Mouse (Mus musculus) lung, embryonic 16.5 days (tissue): ENCODE measurements at regions not wholly inside any gene's neighbourhood (a gene's known extent, or its start where the extent isn't known, plus 50 kb on each side); places are given as distances from the start of the nearest gene placed in this dataset.
"Not testable (repeated sequence)": the region's sequence is repeated elsewhere in the genome, so short reads cannot be mapped to it uniquely, and the experiment has no call there.

Experiments
- ATAC-seq: fragments of 200-750 bp; cut with Nextera tagmentation; 2 replicates; pipeline ENCODE4 v1.8.0; 2017; ENCODE audit warnings: low read depth, mild to moderate bottlenecking, moderate library complexity
- H3K27ac ChIP-seq: fragments of 300-500 bp; sonication (generic); 2 replicates; pipeline ENCODE4 v1.5.1; 2014; ENCODE audit warnings: mild to moderate bottlenecking, control low read depth, low read length
- H3K27me3 ChIP-seq: fragments of 300-500 bp; sonication (generic); 2 replicates; pipeline ENCODE4 v1.6.1; 2014; ENCODE audit warnings: low read depth, low read length, mixed read lengths; ENCODE audit not compliant: control insufficient read depth, insufficient read depth
- H3K36me3 ChIP-seq: fragments of 300-500 bp; sonication (generic); 2 replicates; pipeline ENCODE4 v1.6.1; 2014; ENCODE audit warnings: low read length; ENCODE audit not compliant: control insufficient read depth, insufficient read depth
- H3K4me1 ChIP-seq: fragments of 300-500 bp; sonication (generic); replicated peaks from 2 replicates; pipeline ENCODE4 v1.6.1; 2014; ENCODE audit warnings: low read length, mixed read lengths; ENCODE audit not compliant: control insufficient read depth, insufficient read depth
- H3K4me2 ChIP-seq: fragments of 300-500 bp; sonication (generic); 2 replicates; pipeline ENCODE4 v1.6.1; 2014; ENCODE audit warnings: low read depth, low read length, control low read depth
- H3K4me3 ChIP-seq: fragments of 300-500 bp; sonication (generic); 2 replicates; pipeline ENCODE4 v1.5.1; 2014; ENCODE audit warnings: mild to moderate bottlenecking, low read length, control low read depth
- H3K9ac ChIP-seq: fragments of 300-500 bp; sonication (generic); 2 replicates; pipeline ENCODE4 v1.6.1; 2014; ENCODE audit warnings: low read length, control low read depth
- H3K9me3 ChIP-seq: fragments of 300-500 bp; sonication (generic); 2 replicates; pipeline ENCODE4 v1.6.1; 2016; ENCODE audit warnings: low read length; ENCODE audit not compliant: control insufficient read depth
- WGBS: fragments of 180-500 bp; shearing (Covaris S2); extraction: QIAGEN DNeasy Blood & Tissue Kit; methylation state at CpG from one replicate; pipeline ENCODE4 v1.1.7; 2014; 5-methylcytosine and 5-hydroxymethylcytosine counted together

GRCm38 (mm10) chr12:109747201-109747600, 147.1 kb upstream of the Rtl1 start:
- ATAC-seq: no peak
- 61% methylated on average over 5 of the region's 5 CpGs for WGBS
- Histone ChIP-seq H3K36me3 (peaks cover 3% of the 10 kb centered on the region; the same call in 1 of the 2 replicates), H3K27me3 (no peaks in the 10 kb centered on the region), H3K9ac (no peak overlapping the region), H3K27ac (no peak overlapping the region), H3K4me2 (no peak overlapping the region), H3K4me3 (no peak overlapping the region), H3K9me3 (no peaks in the 10 kb centered on the region), H3K4me1 (peaks cover 18% of the 10 kb centered on the region; the same call in 1 of the 2 replicates)

DNA sequence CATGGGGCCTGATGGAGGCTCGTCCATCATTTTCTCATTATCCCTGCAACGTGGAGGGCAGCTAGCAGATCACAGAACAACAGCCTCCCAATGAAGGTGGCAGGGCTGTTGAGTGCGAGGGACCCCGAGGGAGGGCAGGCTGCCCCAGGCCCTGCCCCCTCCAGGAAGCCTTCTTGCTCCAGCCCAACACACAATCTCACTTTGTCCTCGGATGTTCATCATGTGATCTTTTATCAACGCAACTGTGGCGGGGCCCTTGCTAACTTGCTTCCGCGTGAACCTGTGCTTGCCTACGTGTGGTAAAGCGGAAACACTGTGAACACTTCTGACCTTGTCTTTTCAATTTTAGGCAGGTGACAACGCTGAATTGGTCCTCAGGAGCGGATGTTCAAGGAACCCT, 147.6 kb upstream of the Rtl1 start:
- no peak for ATAC-seq
- H3K27me3 ChIP-seq: no peaks in the 10 kb centered on the region

DNA sequence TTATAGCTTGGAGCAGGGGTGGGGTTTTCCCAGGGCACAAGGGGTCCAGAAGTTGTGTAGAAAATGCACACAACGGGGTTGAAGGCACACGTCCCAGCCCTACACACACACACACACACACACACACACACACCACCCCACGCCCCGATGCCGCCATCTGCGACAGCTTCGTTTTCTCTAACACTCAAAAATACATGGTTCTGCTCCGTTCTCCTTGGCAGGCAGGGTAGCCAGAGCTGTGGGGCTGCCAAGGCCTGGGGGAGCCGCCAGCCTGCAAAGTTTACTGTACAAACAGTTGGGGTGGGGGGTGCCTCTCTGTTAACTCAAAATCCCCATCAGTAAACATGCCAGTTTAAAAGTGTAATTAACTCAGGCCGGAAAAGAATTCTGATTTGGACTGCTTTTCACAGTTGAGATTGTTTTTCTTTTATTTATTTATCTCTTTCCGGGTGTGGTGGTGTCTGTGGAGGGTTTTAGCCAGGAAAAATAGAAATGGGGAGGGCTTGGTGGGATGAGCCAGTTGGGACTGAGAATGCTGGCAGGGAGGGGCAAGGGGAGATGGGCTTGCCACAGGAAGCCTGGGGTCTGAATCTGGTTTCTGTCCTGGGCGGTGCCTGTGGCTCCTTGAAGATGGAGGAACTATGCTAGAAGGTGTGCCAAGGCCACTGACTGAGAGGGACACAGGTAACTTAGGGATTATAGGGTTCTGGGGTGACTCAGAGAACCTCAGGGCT, 148.4 kb upstream of the Rtl1 start:
- Histone ChIP-seq H3K27ac (peak overlapping the region; percentile 53; the same call in 1 of the 2 replicates), H3K9ac (no peak overlapping the region)

More for the DNA sequence above, 147.6 kb upstream of the Rtl1 start:
- Histone ChIP-seq H3K4me2 (no peak overlapping the region), H3K9ac (no peak overlapping the region), H3K9me3 (no peaks in the 10 kb centered on the region), H3K36me3 (peaks cover 3% of the 10 kb centered on the region; the same call in 1 of the 2 replicates), H3K27ac (peak overlapping the region; percentile 53; the same call in 1 of the 2 replicates), H3K4me3 (no peak overlapping the region), H3K4me1 (peaks cover 18% of the 10 kb centered on the region; the same call in 1 of the 2 replicates)
- 62% methylated on average over 13 of the region's 13 CpGs for WGBS

GRCm38 (mm10) chr12:109749256-109749655, 149.1 kb upstream of the Rtl1 start:
- H3K9me3 ChIP-seq: no peaks in the 10 kb centered on the region
- no peaks in the 10 kb centered on the region for H3K36me3 ChIP-seq
- peaks cover 18% of the 10 kb centered on the region; the same call in 1 of the 2 replicates for H3K4me1 ChIP-seq
- peak; percentile 68 for ATAC-seq
- H3K4me2 ChIP-seq: peak overlapping the region; percentile 45
- 16% methylated on average over 2 of the region's 2 CpGs for WGBS
- no peaks in the 10 kb centered on the region for H3K27me3 ChIP-seq
- H3K27ac ChIP-seq: peak overlapping the region; percentile 55
- no peak overlapping the region for H3K4me3 ChIP-seq
- peak overlapping the region; percentile 38 for H3K9ac ChIP-seq

More for the DNA sequence above, 148.4 kb upstream of the Rtl1 start:
- peak overlapping the region; percentile 11; the same call in 1 of the 2 replicates for H3K4me2 ChIP-seq
- no peaks in the 10 kb centered on the region for H3K27me3 ChIP-seq
- H3K9me3 ChIP-seq: no peaks in the 10 kb centered on the region
- 33% methylated on average over 12 of the region's 12 CpGs for WGBS
- ATAC-seq: peak; percentile 57
- no peaks in the 10 kb centered on the region for H3K36me3 ChIP-seq
- H3K4me3 ChIP-seq: no peak overlapping the region
- H3K4me1 ChIP-seq: peaks cover 18% of the 10 kb centered on the region; the same call in 1 of the 2 replicates

- H3K36me3 ChIP-seq: no peaks in the 10 kb centered on the region
- no peaks in the 10 kb centered on the region for H3K27me3 ChIP-seq
- ATAC-seq: peak; percentile 71
- 7% methylated on average over 13 of the region's 14 CpGs for WGBS
- peak overlapping the region; percentile 45 for H3K4me2 ChIP-seq
- H3K4me3 ChIP-seq: peak overlapping the region; percentile 23
- H3K4me1 ChIP-seq: peaks cover 18% of the 10 kb centered on the region; the same call in 1 of the 2 replicates
- H3K9me3 ChIP-seq: no peaks in the 10 kb centered on the region
- peak overlapping the region; percentile 55 for H3K27ac ChIP-seq
- H3K9ac ChIP-seq: peak overlapping the region; percentile 38
Observed at GRCm38 (mm10) chr12:109749711-109750243, 149.6 kb upstream of the Rtl1 start.

GRCm38 (mm10) chr12:109754986-109755385, 154.9 kb upstream of the Rtl1 start:
- no peaks in the 10 kb centered on the region for H3K27me3 ChIP-seq
- no peak overlapping the region for H3K4me3 ChIP-seq
- H3K4me2 ChIP-seq: no peak overlapping the region
- H3K4me1 ChIP-seq: peaks cover under 1% of the 10 kb centered on the region; the same call in 1 of the 2 replicates
- no peak for ATAC-seq
- 80% methylated on average over 7 of the region's 7 CpGs for WGBS
- H3K9ac ChIP-seq: no peak overlapping the region
- no peak overlapping the region for H3K27ac ChIP-seq
- H3K36me3 ChIP-seq: no peaks in the 10 kb centered on the region
- H3K9me3 ChIP-seq: no peaks in the 10 kb centered on the region

DNA sequence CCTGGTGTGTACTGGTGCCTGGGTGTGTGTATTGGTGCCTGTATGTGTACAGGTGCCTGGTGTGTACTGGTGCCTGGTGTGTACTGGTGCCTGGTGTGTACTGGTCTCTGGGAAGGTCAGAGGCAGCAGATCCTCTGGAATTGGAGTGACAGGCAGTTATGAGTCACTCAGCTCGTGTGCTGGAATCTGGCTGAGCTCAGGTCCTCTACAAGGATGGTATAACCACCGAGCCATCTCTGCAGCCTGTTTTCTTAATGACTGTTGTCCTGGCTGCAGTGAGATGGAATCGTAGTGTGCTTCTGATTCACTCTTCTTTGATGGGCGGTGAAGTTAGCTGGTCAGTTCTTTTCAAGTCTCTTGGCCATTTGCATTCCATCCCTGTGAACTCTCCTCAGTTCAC, 164.2 kb upstream of the Rtl1 start:
- no peaks in the 10 kb centered on the region for H3K4me1 ChIP-seq
- no peaks in the 10 kb centered on the region for H3K9me3 ChIP-seq
- ATAC-seq: no peak
- no peak overlapping the region for H3K4me3 ChIP-seq
- no peak overlapping the region for H3K9ac ChIP-seq
- no peaks in the 10 kb centered on the region for H3K27me3 ChIP-seq
- H3K36me3 ChIP-seq: no peaks in the 10 kb centered on the region
- H3K27ac ChIP-seq: no peak overlapping the region
- no peak overlapping the region for H3K4me2 ChIP-seq
- 70% methylated on average over 4 of the region's 4 CpGs for WGBS

- not testable (repeated sequence) for ATAC-seq, H3K9me3 ChIP-seq, H3K27ac ChIP-seq, H3K4me1 ChIP-seq, H3K4me3 ChIP-seq, H3K27me3 ChIP-seq, H3K9ac ChIP-seq, H3K4me2 ChIP-seq, H3K36me3 ChIP-seq
- WGBS: 89% methylated on average over 5 of the region's 5 CpGs
Observed at GRCm38 (mm10) chr12:109766602-109767001, 166.5 kb upstream of the Rtl1 start.

DNA sequence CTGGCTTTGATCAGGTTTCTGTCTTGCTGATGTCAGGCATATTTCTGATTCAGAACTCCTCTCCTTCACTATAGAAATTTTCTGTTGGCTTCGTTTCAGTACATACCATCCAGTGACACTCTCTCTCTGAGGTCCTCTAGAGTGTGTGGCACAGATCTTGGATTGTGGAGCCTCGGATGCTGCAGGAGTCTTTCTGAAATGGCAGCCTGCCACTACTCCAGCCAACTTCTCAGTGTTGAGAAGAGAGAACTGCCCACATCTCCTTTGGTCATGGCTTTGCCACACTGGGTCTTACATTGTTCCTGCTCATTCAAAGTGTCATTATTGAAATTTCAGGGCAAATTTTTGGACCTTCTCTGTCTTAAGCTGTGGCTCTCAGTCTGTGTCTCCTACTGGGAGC, 172.4 kb upstream of the Rtl1 start:
- no peaks in the 10 kb centered on the region for H3K27me3 ChIP-seq
- 53% methylated on average over 2 of the region's 2 CpGs for WGBS
- H3K9ac ChIP-seq: no peak overlapping the region
- no peak overlapping the region for H3K4me3 ChIP-seq
- no peak for ATAC-seq
- H3K9me3 ChIP-seq: no peaks in the 10 kb centered on the region
- H3K4me2 ChIP-seq: no peak overlapping the region
- H3K36me3 ChIP-seq: no peaks in the 10 kb centered on the region
- H3K4me1 ChIP-seq: no peaks in the 10 kb centered on the region
- H3K27ac ChIP-seq: no peak overlapping the region
